Mouse (Mus musculus) MEL (cell line): ENCODE measurements around the gene Bfar. TPM values are rescaled to one million over a fixed set of nuclear protein-coding genes. Genes with fewer than 3 reads are reported as not detected.
A peak's percentile ranks its signal among the peaks of the same experiment; 100 is the strongest.

Source experiments
- DNase-seq: peaks from one replicate; pipeline ENCODE4 v3.0.0; 2011; ENCODE audit warnings: low read depth, low spot score
- H3K27ac ChIP-seq: 2 replicates; pipeline ENCODE4 v1.5.1; 2012; ENCODE audit warnings: low read depth, mild to moderate bottlenecking, control low read depth, low read length, moderate library complexity; ENCODE audit not compliant: control insufficient read depth
- H3K27me3 ChIP-seq, 2 experiments: fragments of 150-350 bp in 1 of 2; sonication (generic) in 1 of 2; 2 replicates each; pipeline ENCODE4 v1.6.1; 2012; ENCODE audit warnings: low read length in 2 of 2, mild to moderate bottlenecking in 2 of 2, improper control_type of control experiment in 1 of 2, moderate library complexity in 1 of 2; ENCODE audit not compliant: insufficient read depth in 2 of 2, control insufficient read depth in 1 of 2
- H3K36me3 ChIP-seq, 2 experiments: 2 replicates each; pipeline ENCODE4 v1.6.1; 2012 to 2014; ENCODE audit warnings: low read length in 2 of 2, improper control_type of control experiment in 1 of 2, inconsistent platforms in 1 of 2, mild to moderate bottlenecking in 1 of 2; ENCODE audit not compliant: insufficient read depth in 2 of 2, control insufficient read depth in 1 of 2
- H3K4me1 ChIP-seq, 2 experiments: fragments of 150-350 bp in 1 of 2; sonication (generic) in 1 of 2; 2 replicates each; pipeline ENCODE4 v1.6.1; 2012; ENCODE audit warnings: low read length in 2 of 2, improper control_type of control experiment in 1 of 2, mild to moderate bottlenecking in 1 of 2; ENCODE audit not compliant: insufficient read depth in 2 of 2, control insufficient read depth in 1 of 2
- H3K4me3 ChIP-seq, 2 experiments: fragments of 150-350 bp in 1 of 2; sonication (generic) in 1 of 2; 2 replicates each; pipeline ENCODE4 v1.5.1; 2012; ENCODE audit warnings: low read depth in 2 of 2, low read length in 2 of 2, mild to moderate bottlenecking in 2 of 2, moderate library complexity in 2 of 2, control low read depth in 1 of 2, improper control_type of control experiment in 1 of 2; ENCODE audit not compliant: control insufficient read depth in 1 of 2, insufficient read depth in 1 of 2
- H3K79me2 ChIP-seq: 2 replicates; pipeline ENCODE4 v1.6.1; 2012; ENCODE audit warnings: mild to moderate bottlenecking, low read length, moderate library complexity; ENCODE audit not compliant: control insufficient read depth, poor library complexity, insufficient read depth
- H3K9ac ChIP-seq: 2 replicates; pipeline ENCODE4 v1.6.1; 2012; ENCODE audit warnings: low read depth, mild to moderate bottlenecking, control low read depth, low read length, moderate library complexity; ENCODE audit not compliant: control insufficient read depth, poor library complexity, severe bottlenecking
- H3K9me3 ChIP-seq: fragments of 150-350 bp; sonication (generic); replicated peaks from 2 replicates; pipeline ENCODE4 v1.6.1; 2012; ENCODE audit warnings: mild to moderate bottlenecking, low read length, improper control_type of control experiment, moderate library complexity; ENCODE audit not compliant: insufficient read depth
- BHLHE40 ChIP-seq: IDR thresholded peaks from 2 replicates; pipeline ENCODE4 v1.6.1; 2012; ENCODE audit warnings: low read depth, mild to moderate bottlenecking, inconsistent platforms, low read length, improper control_type of control experiment, borderline replicate concordance
- ELF1 ChIP-seq: IDR thresholded peaks from 2 replicates; pipeline ENCODE4 v1.6.1; 2014; ENCODE audit warnings: low read depth, mild to moderate bottlenecking, inconsistent platforms, low read length, improper control_type of control experiment, moderate library complexity
- EP300 ChIP-seq, 2 experiments: IDR thresholded peaks; 2 replicates each; pipeline ENCODE4 v1.6.1; 2011; ENCODE audit warnings: improper control_type of control experiment in 2 of 2, low read length in 2 of 2, low read depth in 1 of 2, mild to moderate bottlenecking in 1 of 2
- ETS1 ChIP-seq: IDR thresholded peaks from 2 replicates; pipeline ENCODE4 v1.6.1; 2012; ENCODE audit warnings: low read depth, mild to moderate bottlenecking, inconsistent platforms, low read length, improper control_type of control experiment, moderate library complexity
- GATA1 ChIP-seq: IDR thresholded peaks from 2 replicates; pipeline ENCODE4 v1.6.1; 2011; ENCODE audit warnings: low read depth, low read length, improper control_type of control experiment
- HCFC1 ChIP-seq: IDR thresholded peaks from 2 replicates; pipeline ENCODE4 v1.6.1; 2012; ENCODE audit warnings: low read depth, mild to moderate bottlenecking, inconsistent platforms, low read length, improper control_type of control experiment, moderate library complexity
- KAT2A ChIP-seq: conservative IDR thresholded peaks from 2 replicates; pipeline ENCODE4 v1.6.1; 2012; ENCODE audit warnings: low read depth, low read length, improper control_type of control experiment, inconsistent platforms
- MEF2A ChIP-seq: IDR thresholded peaks from 2 replicates; pipeline ENCODE4 v1.6.1; 2014; ENCODE audit warnings: low read depth, mild to moderate bottlenecking, inconsistent platforms, low read length, improper control_type of control experiment; ENCODE audit not compliant: poor library complexity, insufficient replicate concordance, severe bottlenecking; ENCODE audit errors: extremely low read depth
- MXI1 ChIP-seq: IDR thresholded peaks from 2 replicates; pipeline ENCODE4 v1.6.1; 2011; ENCODE audit warnings: mild to moderate bottlenecking, low read depth, low read length, improper control_type of control experiment
- MYC ChIP-seq: IDR thresholded peaks from 2 replicates; pipeline ENCODE4 v1.6.1; 2011; ENCODE audit warnings: low read depth, mild to moderate bottlenecking, low read length, improper control_type of control experiment, moderate library complexity
- NELFE ChIP-seq: IDR thresholded peaks from 2 replicates; pipeline ENCODE4 v1.6.1; 2011; ENCODE audit warnings: low read depth, low read length, improper control_type of control experiment
- POLR2AphosphoS5 ChIP-seq: IDR thresholded peaks from 2 replicates; pipeline ENCODE4 v1.6.1; 2012; ENCODE audit warnings: low read depth, borderline replicate concordance, mild to moderate bottlenecking, inconsistent platforms, low read length, moderate library complexity, mixed read lengths
- RCOR1 ChIP-seq: IDR thresholded peaks from 2 replicates; pipeline ENCODE4 v1.6.1; 2012; ENCODE audit warnings: low read depth, mild to moderate bottlenecking, inconsistent platforms, low read length, improper control_type of control experiment
- SIN3A ChIP-seq: IDR thresholded peaks from 2 replicates; pipeline ENCODE4 v1.6.1; 2012; ENCODE audit warnings: low read length, improper control_type of control experiment, inconsistent platforms
- TAL1 ChIP-seq: IDR thresholded peaks from 2 replicates; pipeline ENCODE4 v1.6.1; 2012; ENCODE audit warnings: mild to moderate bottlenecking, inconsistent platforms, low read length, moderate library complexity, mixed read lengths
- TBP ChIP-seq: IDR thresholded peaks from 2 replicates; pipeline ENCODE4 v1.8.0; 2011; ENCODE audit warnings: low read depth, low read length, improper control_type of control experiment
- TCF12 ChIP-seq: IDR thresholded peaks from 2 replicates; pipeline ENCODE4 v1.6.1; 2014; ENCODE audit warnings: low read depth, mild to moderate bottlenecking, inconsistent platforms, low read length, improper control_type of control experiment, moderate library complexity
- ZKSCAN1 ChIP-seq: IDR thresholded peaks from 2 replicates; pipeline ENCODE4 v1.6.1; 2012; ENCODE audit warnings: low read depth, mild to moderate bottlenecking, inconsistent platforms, low read length, improper control_type of control experiment, moderate library complexity
- ZNF384 ChIP-seq: IDR thresholded peaks from 2 replicates; pipeline ENCODE4 v1.6.1; 2012; ENCODE audit warnings: low read depth, mild to moderate bottlenecking, inconsistent platforms, low read length, improper control_type of control experiment
- polyA plus RNA-seq, 2 experiments: library from polyadenylated mRNA; stranded (reverse) in 1 of 2; unstranded in 1 of 2; fragments of >175 nt in 1 of 2; fragments of >200 nt in 1 of 2; gene quantifications; 2 replicates each; pipeline versions ENCODE4 v1.2.1 to v1.2.4; 2012; ENCODE audit warnings: low replicate concordance in 2 of 2, low read depth in 1 of 2; ENCODE audit not compliant: insufficient read length in 2 of 2, insufficient read depth in 1 of 2, missing spikeins in 1 of 2
- total RNA-seq: library from RNA; depleted of rRNA; stranded (reverse); fragments of 300-350 nt; gene quantifications from 2 replicates; pipeline ENCODE4 v1.2.3, GENCODE M21; 2012

Gene Bfar
- total and polyA plus RNA-seq, 3 experiments, result 20.6 to 21.8 TPM; not detected in 1

GRCm38 (mm10) chr16:13668402-13669108, 3.1 kb upstream of the Bfar start:
- Histone ChIP-seq H3K27ac (peak overlapping the region; percentile 88), H3K79me2 (peaks cover 22% of the 10 kb centered on the region), H3K4me3 (peak overlapping the region; percentile 81 to 94), H3K27me3 (no peaks in the 10 kb centered on the region), H3K9me3 (no peaks in the 10 kb centered on the region), H3K9ac (peak overlapping the region; percentile 57), H3K36me3 (peaks cover 2 to 22% of the 10 kb centered on the region in 2 experiments; a peak in 3 of 4 replicates), H3K4me1 (peaks cover 3 to 20% of the 10 kb centered on the region in 2 experiments; a peak in 3 of 4 replicates)
- DNase-seq, result peak; percentile 86
- 0 out of 2 replicates have a peak, but pooled peaks have one; percentile 23 for TF ChIP-seq TBP
- TF ChIP-seq GATA1, result peak; percentile 97
- peak; percentile 63; the same call in 1 of the 2 replicates for TF ChIP-seq RCOR1
- peak in 1 of 2 experiments; percentile 54 for TF ChIP-seq EP300 (IDR thresholded peaks at IDR 0.05; ENCODE audit: low read depth in 1 of 2, low read length in 2 of 2)
- 0 out of 2 replicates have a peak, but pooled peaks have one; percentile 49 for TF ChIP-seq MXI1
- TF ChIP-seq ZKSCAN1, result peak; percentile 40; the same call in 1 of the 2 replicates
- TF ChIP-seq BHLHE40, result peak; percentile 13; the same call in 1 of the 2 replicates
- peak; percentile 85 for TF ChIP-seq ETS1
- TF ChIP-seq MYC, result peak; percentile 51; the same call in 1 of the 2 replicates
- TF ChIP-seq POLR2AphosphoS5, result no peak
- TF ChIP-seq KAT2A, result no peak
- TF ChIP-seq ZNF384, result peak; percentile 100
- peak; percentile 47; the same call in 1 of the 2 replicates for TF ChIP-seq ELF1
- peak; percentile 62; the same call in 1 of the 2 replicates for TF ChIP-seq HCFC1
- no peak for TF ChIP-seq MEF2A
- TF ChIP-seq SIN3A, result peak; percentile 80

- H3K27ac ChIP-seq, result peak overlapping the region; percentile 88
- H3K27me3 ChIP-seq, result no peaks in the 10 kb centered on the region
- no peak overlapping the region for H3K4me3 ChIP-seq
- H3K79me2 ChIP-seq, result peaks cover 22% of the 10 kb centered on the region
- DNase-seq, result peak; percentile 53
- no peaks in the 10 kb centered on the region for H3K9me3 ChIP-seq
- TF ChIP-seq TAL1 (peak; percentile 63), TCF12 (no peak), NELFE (no peak), GATA1 (peak; percentile 22; the same call in 1 of the 2 replicates)
- peaks cover 3 to 20% of the 10 kb centered on the region in 2 experiments; a peak in 3 of 4 replicates for H3K4me1 ChIP-seq
- peaks cover under 1 to 22% of the 10 kb centered on the region in 2 experiments; a peak in 3 of 4 replicates for H3K36me3 ChIP-seq
- H3K9ac ChIP-seq, result no peak overlapping the region
These were observed 2.4 kb upstream of the Bfar start for GRCm38 (mm10) chr16:13669282-13669681.
